Mouse (Mus musculus): ENCODE data around the gene Cyb5r4.
"Not testable (repeated sequence)": the region's sequence is repeated elsewhere in the genome, so short reads cannot be mapped to it uniquely, and the experiment has no call there.

Gene Cyb5r4

GRCm38 (mm10) chr9:87021778-87022523 lies at the start of gene Cyb5r4:
Gene Cyb5r4, plus strand, starts transcription at chr9:87022014.
- DNase-seq (ENCODE audit: low spot score): peak; percentile 95

- DNase-seq (ENCODE audit: low spot score): not testable (repeated sequence)
Measured at GRCm38 (mm10) chr9:86972471-86972870, 49.3 kb upstream of the Cyb5r4 start.

GRCm38 (mm10) chr9:86973562-86973961 lies 48.3 kb upstream of the Cyb5r4 start:
- no peak for DNase-seq (ENCODE audit: low spot score)

- no peak for DNase-seq (ENCODE audit: low spot score)
Measured at GRCm38 (mm10) chr9:86976896-86977295, 44.9 kb upstream of the Cyb5r4 start.

- DNase-seq (ENCODE audit: low spot score): no peak
Measured at GRCm38 (mm10) chr9:86978257-86978907, 43.4 kb upstream of the Cyb5r4 start.

- DNase-seq (ENCODE audit: low spot score): no peak
Measured at GRCm38 (mm10) chr9:86980048-86980447, 41.8 kb upstream of the Cyb5r4 start.

- no peak for DNase-seq (ENCODE audit: low spot score)
Measured at GRCm38 (mm10) chr9:86980942-86981341, 40.9 kb upstream of the Cyb5r4 start.

- DNase-seq (ENCODE audit: low spot score): no peak
Measured at GRCm38 (mm10) chr9:86981551-86981950, 40.3 kb upstream of the Cyb5r4 start.

GRCm38 (mm10) chr9:86984583-86984982 lies 37.2 kb upstream of the Cyb5r4 start:
- no peak for DNase-seq (ENCODE audit: low spot score)

GRCm38 (mm10) chr9:86985105-86985504 lies 36.7 kb upstream of the Cyb5r4 start:
- no peak for DNase-seq (ENCODE audit: low spot score)

GRCm38 (mm10) chr9:86986703-86987296 lies 35.0 kb upstream of the Cyb5r4 start:
- peak; percentile 51 for DNase-seq (ENCODE audit: low spot score)

- DNase-seq (ENCODE audit: low spot score): no peak
Measured at GRCm38 (mm10) chr9:86989822-86990221, 32.0 kb upstream of the Cyb5r4 start.

- DNase-seq (ENCODE audit: low spot score): no peak
Measured at GRCm38 (mm10) chr9:86991758-86992157, 30.1 kb upstream of the Cyb5r4 start.

GRCm38 (mm10) chr9:86997046-86997691 lies 24.6 kb upstream of the Cyb5r4 start:
- DNase-seq (ENCODE audit: low spot score): no peak

- no peak for DNase-seq (ENCODE audit: low spot score)
Measured at GRCm38 (mm10) chr9:86999956-87000582, 21.7 kb upstream of the Cyb5r4 start.

GRCm38 (mm10) chr9:87004701-87005434 lies 16.9 kb upstream of the Cyb5r4 start:
- DNase-seq (ENCODE audit: low spot score): no peak

- DNase-seq (ENCODE audit: low spot score): no peak
Measured at GRCm38 (mm10) chr9:87005435-87005779, 16.4 kb upstream of the Cyb5r4 start.

- DNase-seq (ENCODE audit: low spot score): no peak
Measured at GRCm38 (mm10) chr9:87008507-87008906, 13.3 kb upstream of the Cyb5r4 start.

- no peak for DNase-seq (ENCODE audit: low spot score)
Measured at GRCm38 (mm10) chr9:87008919-87009318, 12.9 kb upstream of the Cyb5r4 start.

GRCm38 (mm10) chr9:87015288-87015937 lies 6.4 kb upstream of the Cyb5r4 start, which contains the start of gene Ripply2:
Gene Ripply2, plus strand, starts transcription at chr9:87015537.
- DNase-seq (ENCODE audit: low spot score): peak; percentile 71

- no peak for DNase-seq (ENCODE audit: low spot score)
Measured at GRCm38 (mm10) chr9:87015938-87016294, 5.9 kb upstream of the Cyb5r4 start.
